Mouse (Mus musculus) thymus, adult 2 months (tissue): Measurements from ENCODE around the gene Swap70.

Experiments used
- CTCF ChIP-seq: fragments of 200-500 bp; IDR thresholded peaks from 2 replicates; pipeline ENCODE4 v1.5.1; 2012; ENCODE audit warnings: mild to moderate bottlenecking, control low read depth, low read length, moderate library complexity, borderline replicate concordance; ENCODE audit not compliant: control insufficient read depth, poor library complexity, insufficient read depth; ENCODE audit errors: extremely low read depth
- POLR2A ChIP-seq: fragments of 200-500 bp; IDR thresholded peaks from 2 replicates; pipeline ENCODE4 v1.6.1; 2012; ENCODE audit warnings: mild to moderate bottlenecking, low read length, control low read depth, moderate library complexity; ENCODE audit not compliant: control insufficient read depth, poor library complexity, insufficient read depth; ENCODE audit errors: extremely low read depth

DNA sequence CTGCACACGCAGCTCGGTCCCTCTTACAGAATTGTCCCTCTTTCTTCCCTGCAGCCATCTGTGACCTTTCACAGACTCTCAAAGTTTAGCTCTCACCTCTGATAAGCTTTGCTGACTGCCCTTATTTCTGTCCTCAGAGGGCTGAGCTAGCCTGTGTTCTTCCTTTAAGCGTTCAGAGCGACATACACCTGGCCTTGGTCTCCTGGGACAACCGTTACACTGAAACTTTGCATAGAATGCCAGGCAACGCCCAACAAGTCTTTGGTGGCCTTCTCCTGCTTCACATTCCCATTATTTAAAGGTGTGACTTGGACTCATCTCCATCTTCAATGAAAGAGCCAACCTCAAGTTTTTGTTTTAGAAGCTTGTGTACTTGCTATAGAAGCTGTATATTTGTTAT lies 13.2 kb upstream of the Swap70 start:
- TF ChIP-seq CTCF (no peak), POLR2A (no peak)
